Mouse (Mus musculus) adrenal gland, adult 18-20 months (tissue): ENCODE data around the gene A430078G23Rik. TPM values are rescaled to one million over a fixed set of nuclear protein-coding genes. Genes with fewer than 3 reads are reported as not detected.
"Not testable (repeated sequence)": the region's sequence is repeated elsewhere in the genome, so short reads cannot be mapped to it uniquely, and the experiment has no call there.

Experiments
- DNase-seq, 2 experiments: peaks; one replicate each; pipeline ENCODE4 v3.0.0; 2021 to 2022; ENCODE audit warnings: low spot score in 2 of 2
- long read RNA-seq, 2 experiments: library from polyadenylated mRNA; stranded (forward); transcript quantifications; one replicate each; pipeline ENCODE4 v2.0.0; 2021
- total RNA-seq, 2 experiments: library from RNA; stranded (reverse); gene quantifications; 1 replicate in 1 of 2; 2 replicates in 1 of 2; pipeline ENCODE4 v1.2.3; 2021

Gene A430078G23Rik
- under 1 TPM in 1 of 2 experiments, not detected in 1; 0.38 TPM for total RNA-seq
- long read RNA-seq, experiment 1, partial matches to known transcripts, result 0 of 1 reads
- long read RNA-seq, experiment 1, other reads (novel, unspliced or antisense), result 1 of 1 reads
- long read RNA-seq, experiment 2, result 0 reads

- no peak for DNase-seq
Measured at GRCm38 (mm10) chr8:3353189-3353810, at the start of gene A430078G23Rik. TSS of gene A430078G23Rik (plus strand) at chr8:3353415.

- DNase-seq, result not testable (repeated sequence)
Measured at GRCm38 (mm10) chr8:3308205-3308800, 44.9 kb upstream of the A430078G23Rik start.

GRCm38 (mm10) chr8:3309636-3310035 lies 43.6 kb upstream of the A430078G23Rik start:
- no peak for DNase-seq

- DNase-seq, result no peak
Measured at GRCm38 (mm10) chr8:3311482-3311881, 41.7 kb upstream of the A430078G23Rik start.

GRCm38 (mm10) chr8:3313417-3313816 lies 39.8 kb upstream of the A430078G23Rik start:
- not testable (repeated sequence) for DNase-seq

- DNase-seq, result no peak
Measured at GRCm38 (mm10) chr8:3313843-3314242, 39.4 kb upstream of the A430078G23Rik start.

- DNase-seq, result no peak
Measured at GRCm38 (mm10) chr8:3314345-3314744, 38.9 kb upstream of the A430078G23Rik start.

GRCm38 (mm10) chr8:3316585-3316984 lies 36.6 kb upstream of the A430078G23Rik start:
- no peak for DNase-seq

GRCm38 (mm10) chr8:3319267-3319666 lies 33.9 kb upstream of the A430078G23Rik start:
- not testable (repeated sequence) for DNase-seq

GRCm38 (mm10) chr8:3324253-3324652 lies 29.0 kb upstream of the A430078G23Rik start:
- no peak for DNase-seq

- no peak for DNase-seq
Measured at GRCm38 (mm10) chr8:3327056-3327455, 26.2 kb upstream of the A430078G23Rik start.

- DNase-seq, result peak in 1 of 2 experiments; percentile 22
Measured at GRCm38 (mm10) chr8:3327538-3328245, 25.5 kb upstream of the A430078G23Rik start.

- DNase-seq, result peak; percentile 23 to 43
Measured at GRCm38 (mm10) chr8:3330662-3331061, 22.6 kb upstream of the A430078G23Rik start.

- peak in 1 of 2 experiments; percentile 9 for DNase-seq
Measured at GRCm38 (mm10) chr8:3331692-3332091, 21.5 kb upstream of the A430078G23Rik start.

GRCm38 (mm10) chr8:3335881-3336280 lies 17.3 kb upstream of the A430078G23Rik start:
- DNase-seq, result no peak

GRCm38 (mm10) chr8:3336658-3337524 lies 16.3 kb upstream of the A430078G23Rik start:
- DNase-seq, result peak; percentile 58 to 59

GRCm38 (mm10) chr8:3337525-3337824 lies 15.7 kb upstream of the A430078G23Rik start:
- DNase-seq, result not testable (repeated sequence)

GRCm38 (mm10) chr8:3337971-3338370 lies 15.2 kb upstream of the A430078G23Rik start:
- DNase-seq, result no peak

- DNase-seq, result not testable (repeated sequence)
Measured at GRCm38 (mm10) chr8:3340711-3341110, 12.5 kb upstream of the A430078G23Rik start.

- no peak for DNase-seq
Measured at GRCm38 (mm10) chr8:3345337-3345736, 7.9 kb upstream of the A430078G23Rik start.
